Mouse (Mus musculus): ENCODE results near the gene Veph1.

Gene Veph1

DNA sequence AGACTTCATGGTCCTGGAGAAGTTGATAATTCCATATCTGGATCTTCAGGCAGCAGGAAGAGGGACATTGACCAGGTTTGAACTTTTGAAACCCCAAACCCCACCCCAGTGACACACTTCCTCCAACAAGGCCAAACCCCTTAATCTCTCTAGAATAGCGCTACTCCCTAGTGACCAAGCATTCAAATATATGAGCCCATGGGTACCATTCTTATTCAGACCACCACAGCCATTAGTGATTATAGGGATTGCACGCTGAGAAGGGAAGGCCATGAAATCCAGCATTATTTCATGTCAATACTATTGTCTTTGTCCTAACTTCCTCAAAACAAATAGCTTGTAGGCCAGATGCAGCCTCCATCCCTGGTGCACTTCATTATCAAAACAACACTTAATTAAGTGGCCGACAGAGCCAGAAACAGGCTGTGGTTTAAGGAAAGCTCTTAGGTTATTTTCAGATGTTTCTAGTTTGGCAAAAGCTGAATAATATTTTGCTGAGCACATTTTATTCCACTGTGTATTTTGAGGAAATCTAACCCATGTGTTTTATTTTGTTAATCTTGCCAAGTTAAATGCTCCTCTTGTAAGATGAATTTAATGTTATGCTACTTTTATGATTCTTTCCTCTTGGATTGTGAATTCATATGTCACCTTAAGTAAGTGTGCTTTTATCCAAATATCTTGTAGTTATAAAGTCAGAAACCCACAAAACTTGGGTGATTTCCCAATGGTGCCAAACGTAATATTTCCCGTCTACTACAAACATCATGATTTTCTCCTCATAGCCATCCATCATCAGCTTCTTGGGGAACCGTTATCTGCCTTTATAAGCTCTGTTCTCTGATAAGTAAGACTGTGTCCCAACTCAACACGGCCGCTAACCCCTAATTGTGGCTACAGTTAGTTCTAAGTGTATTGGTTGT is 18.4 kb upstream of the Veph1 start:
- Histone ChIP-seq H3K36me3 (ENCODE audit: insufficient read depth, low read length) (no peaks in the 10 kb centered on the region), H3K4me1 (replicated peaks; ENCODE audit: low read depth, low read length) (no peaks in the 10 kb centered on the region), H3K27me3 (ENCODE audit: insufficient read depth, low read length) (no peaks in the 10 kb centered on the region), H3K9me3 (ENCODE audit: low read length) (peaks cover 37% of the 10 kb centered on the region), H3K4me3 (replicated peaks; ENCODE audit: low read length) (no peak overlapping the region)
- TF ChIP-seq POU5F1 (IDR thresholded peaks at IDR 0.05; ENCODE audit: borderline replicate concordance, low read length) = no peak
- TF ChIP-seq CTCF (conservative IDR thresholded peaks at IDR 0.05; ENCODE audit: low read length) = no peak
- TF ChIP-seq NANOG (IDR thresholded peaks at IDR 0.05; ENCODE audit: borderline replicate concordance, low read length) = no peak

DNA sequence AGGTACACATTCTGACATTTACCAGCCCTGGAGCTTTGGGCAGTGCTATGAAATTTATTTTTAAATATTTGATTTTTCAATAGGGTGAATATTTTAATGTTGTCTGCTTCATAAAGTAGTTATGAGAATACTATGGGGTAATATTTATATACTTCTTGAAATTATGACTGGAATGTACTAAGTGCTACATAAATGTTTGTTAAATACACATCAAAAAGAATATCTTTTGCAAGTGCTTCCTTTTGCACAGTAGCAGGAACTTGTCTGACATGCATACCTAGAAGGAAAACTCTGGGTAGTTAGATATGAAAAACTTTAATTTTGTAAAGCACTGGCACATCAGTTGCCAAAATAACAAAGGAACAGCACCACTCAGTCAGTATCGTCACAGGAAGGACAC is 13.9 kb upstream of the Veph1 start:
- TF ChIP-seq CTCF (conservative IDR thresholded peaks at IDR 0.05; ENCODE audit: low read length) (no peak), POU5F1 (IDR thresholded peaks at IDR 0.05; ENCODE audit: borderline replicate concordance, low read length) (no peak), NANOG (IDR thresholded peaks at IDR 0.05; ENCODE audit: borderline replicate concordance, low read length) (no peak)
- no peaks in the 10 kb centered on the region for H3K36me3 ChIP-seq (ENCODE audit: insufficient read depth, low read length)
- no peak overlapping the region for H3K4me3 ChIP-seq (replicated peaks; ENCODE audit: low read length)

DNA sequence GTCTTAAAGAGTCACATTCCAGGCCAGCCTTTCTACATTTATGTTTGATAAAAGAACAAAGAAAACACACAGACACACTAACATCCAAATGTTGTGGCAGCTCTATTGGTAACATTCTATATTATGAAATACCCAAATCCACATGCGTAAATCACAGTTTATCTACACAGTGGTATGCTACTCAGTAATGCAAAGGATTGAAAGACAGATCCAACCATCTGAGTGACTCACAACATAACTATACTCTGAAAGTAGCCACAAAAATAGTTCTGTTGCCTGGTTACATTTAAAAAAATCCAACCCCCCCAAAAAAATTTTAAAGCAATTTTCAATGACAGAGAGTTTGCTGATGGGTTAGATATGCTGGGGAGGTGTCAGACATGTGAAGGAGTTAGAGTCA is 12.9 kb upstream of the Veph1 start:
- Histone ChIP-seq H3K4me3 (replicated peaks; ENCODE audit: low read length) (no peak overlapping the region), H3K9me3 (ENCODE audit: low read length) (peaks cover 39% of the 10 kb centered on the region), H3K4me1 (replicated peaks; ENCODE audit: low read depth, low read length) (no peaks in the 10 kb centered on the region), H3K36me3 (ENCODE audit: insufficient read depth, low read length) (no peaks in the 10 kb centered on the region), H3K27me3 (ENCODE audit: insufficient read depth, low read length) (no peaks in the 10 kb centered on the region)
- TF ChIP-seq NANOG (IDR thresholded peaks at IDR 0.05; ENCODE audit: borderline replicate concordance, low read length) (no peak), CTCF (conservative IDR thresholded peaks at IDR 0.05; ENCODE audit: low read length) (no peak), POU5F1 (IDR thresholded peaks at IDR 0.05; ENCODE audit: borderline replicate concordance, low read length) (no peak)

More for the DNA sequence above, 13.9 kb upstream of the Veph1 start:
- H3K9me3 ChIP-seq (ENCODE audit: low read length) = peaks cover 50% of the 10 kb centered on the region
- no peaks in the 10 kb centered on the region for H3K27me3 ChIP-seq (ENCODE audit: insufficient read depth, low read length)
- no peaks in the 10 kb centered on the region for H3K4me1 ChIP-seq (replicated peaks; ENCODE audit: low read depth, low read length)

DNA sequence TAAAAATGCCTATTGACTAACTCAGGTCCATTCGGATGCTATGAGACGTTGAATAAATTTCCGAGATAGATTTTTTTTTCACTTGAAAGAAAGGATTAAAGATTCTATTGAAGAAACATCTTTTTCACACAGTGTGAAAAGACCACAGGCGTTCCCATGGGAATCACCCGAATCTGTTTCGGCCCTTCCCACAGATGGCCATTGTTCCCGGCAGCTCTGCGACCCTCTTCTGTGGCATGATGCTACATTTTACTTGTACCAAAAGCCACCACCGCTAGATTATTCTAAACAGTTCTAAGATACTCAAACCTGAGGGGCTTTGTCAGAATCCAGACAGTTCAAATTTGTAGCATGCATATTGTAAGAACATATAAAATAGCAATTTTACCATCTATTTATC is 1.4 kb downstream of the Veph1 start:
- no peaks in the 10 kb centered on the region for H3K27me3 ChIP-seq (ENCODE audit: insufficient read depth, low read length)
- TF ChIP-seq POU5F1 (IDR thresholded peaks at IDR 0.05; ENCODE audit: borderline replicate concordance, low read length) = no peak
- no peak for TF ChIP-seq NANOG (IDR thresholded peaks at IDR 0.05; ENCODE audit: borderline replicate concordance, low read length)
- TF ChIP-seq CTCF (conservative IDR thresholded peaks at IDR 0.05; ENCODE audit: low read length) = no peak
- H3K4me1 ChIP-seq (replicated peaks; ENCODE audit: low read depth, low read length) = peaks cover 17% of the 10 kb centered on the region
- H3K9me3 ChIP-seq (ENCODE audit: low read length) = no peaks in the 10 kb centered on the region
- no peaks in the 10 kb centered on the region for H3K36me3 ChIP-seq (ENCODE audit: insufficient read depth, low read length)
- no peak overlapping the region for H3K4me3 ChIP-seq (replicated peaks; ENCODE audit: low read length)

DNA sequence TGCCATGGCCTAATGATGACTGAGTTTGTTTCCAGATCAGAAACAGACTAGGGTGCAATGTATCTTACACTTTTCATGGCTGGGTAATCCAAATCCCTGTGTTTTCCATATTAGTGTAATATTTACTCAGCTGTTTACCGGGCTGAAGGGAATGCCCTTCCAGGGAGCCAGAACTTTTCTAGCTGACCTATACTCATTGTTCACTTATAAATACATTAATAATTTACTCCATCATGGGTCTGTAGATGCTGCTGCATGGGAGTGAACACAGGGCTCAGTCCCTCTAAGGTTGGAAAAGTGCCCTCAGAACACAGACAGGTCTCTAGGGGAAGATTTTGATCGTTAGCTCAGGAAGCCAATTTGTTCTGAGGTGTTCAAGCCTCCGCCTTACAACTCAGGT is 1.9 kb downstream of the Veph1 start:
- H3K36me3 ChIP-seq (ENCODE audit: insufficient read depth, low read length) = no peaks in the 10 kb centered on the region
- H3K9me3 ChIP-seq (ENCODE audit: low read length) = no peaks in the 10 kb centered on the region
- no peak for TF ChIP-seq POU5F1 (IDR thresholded peaks at IDR 0.05; ENCODE audit: borderline replicate concordance, low read length)
- TF ChIP-seq CTCF (conservative IDR thresholded peaks at IDR 0.05; ENCODE audit: low read length) = no peak
- no peak for TF ChIP-seq NANOG (IDR thresholded peaks at IDR 0.05; ENCODE audit: borderline replicate concordance, low read length)
- H3K27me3 ChIP-seq (ENCODE audit: insufficient read depth, low read length) = no peaks in the 10 kb centered on the region
- H3K4me1 ChIP-seq (replicated peaks; ENCODE audit: low read depth, low read length) = peaks cover 17% of the 10 kb centered on the region
- no peak overlapping the region for H3K4me3 ChIP-seq (replicated peaks; ENCODE audit: low read length)

DNA sequence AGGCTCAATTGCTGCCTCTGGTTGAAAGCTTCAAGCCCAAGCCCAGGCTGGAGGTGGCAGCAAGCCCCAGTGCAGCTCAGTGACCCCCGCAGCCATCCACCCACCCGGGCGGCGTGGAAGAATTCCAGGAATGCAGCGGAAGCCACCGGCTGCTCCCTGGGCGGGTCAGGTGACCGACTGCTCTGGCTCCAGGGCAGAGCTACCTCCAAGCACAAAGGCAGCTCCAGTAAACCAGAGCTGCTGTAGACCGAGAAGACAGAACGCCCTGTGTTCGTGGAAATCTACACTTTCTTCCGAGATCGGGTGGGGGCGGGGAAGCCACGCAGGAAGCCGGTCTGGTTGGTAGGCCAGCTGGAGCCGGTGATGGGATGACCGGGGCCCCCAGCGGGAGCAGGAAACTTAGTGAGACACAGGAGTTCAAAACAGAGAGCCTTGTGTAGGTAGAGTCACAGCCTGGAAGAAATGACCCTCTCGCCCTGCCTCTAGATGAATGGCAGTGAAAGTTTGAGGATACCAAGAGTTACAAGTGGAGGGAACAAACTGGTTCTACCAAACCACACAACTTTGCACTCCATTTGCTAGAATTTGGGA is 4.2 kb downstream of the Veph1 start:
- Histone ChIP-seq H3K36me3 (ENCODE audit: insufficient read depth, low read length) (no peaks in the 10 kb centered on the region), H3K9me3 (ENCODE audit: low read length) (no peaks in the 10 kb centered on the region)
- TF ChIP-seq NANOG (IDR thresholded peaks at IDR 0.05; ENCODE audit: borderline replicate concordance, low read length) (no peak), POU5F1 (IDR thresholded peaks at IDR 0.05; ENCODE audit: borderline replicate concordance, low read length) (no peak), CTCF (conservative IDR thresholded peaks at IDR 0.05; ENCODE audit: low read length) (no peak)

DNA sequence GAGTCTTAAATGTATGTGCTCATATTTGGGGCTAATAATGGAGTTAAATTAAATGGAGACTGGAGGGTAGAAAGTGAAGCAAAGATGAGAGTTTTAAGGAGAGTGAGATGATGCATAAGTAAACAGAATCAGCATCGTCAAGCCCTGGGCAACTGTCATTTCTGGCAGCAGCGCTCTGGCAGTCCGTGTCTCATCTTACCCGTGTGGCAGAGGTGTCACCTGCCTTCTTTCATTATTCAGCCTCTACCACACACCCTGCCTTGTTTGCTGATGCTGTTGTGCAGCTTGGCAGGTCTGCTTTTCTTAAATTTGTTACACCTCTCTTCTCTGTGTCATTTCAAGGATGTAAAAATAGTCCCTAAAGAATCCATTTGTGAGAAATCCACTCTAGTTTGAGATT is 33.4 kb downstream of the Veph1 start:
- no peaks in the 10 kb centered on the region for H3K27me3 ChIP-seq (ENCODE audit: insufficient read depth, low read length)
- no peaks in the 10 kb centered on the region for H3K9me3 ChIP-seq (ENCODE audit: low read length)
- H3K4me3 ChIP-seq (replicated peaks; ENCODE audit: low read length) = no peak overlapping the region
- TF ChIP-seq POU5F1 (IDR thresholded peaks at IDR 0.05; ENCODE audit: borderline replicate concordance, low read length) (no peak), NANOG (IDR thresholded peaks at IDR 0.05; ENCODE audit: borderline replicate concordance, low read length) (no peak), CTCF (conservative IDR thresholded peaks at IDR 0.05; ENCODE audit: low read length) (no peak)
- H3K4me1 ChIP-seq (replicated peaks; ENCODE audit: low read depth, low read length) = no peaks in the 10 kb centered on the region
- H3K36me3 ChIP-seq (ENCODE audit: insufficient read depth, low read length) = no peaks in the 10 kb centered on the region

More for the DNA sequence above, 4.2 kb downstream of the Veph1 start:
- Histone ChIP-seq H3K4me3 (replicated peaks; ENCODE audit: low read length) (peak overlapping the region; percentile 58), H3K4me1 (replicated peaks; ENCODE audit: low read depth, low read length) (peaks cover 17% of the 10 kb centered on the region), H3K27me3 (ENCODE audit: insufficient read depth, low read length) (no peaks in the 10 kb centered on the region)

DNA sequence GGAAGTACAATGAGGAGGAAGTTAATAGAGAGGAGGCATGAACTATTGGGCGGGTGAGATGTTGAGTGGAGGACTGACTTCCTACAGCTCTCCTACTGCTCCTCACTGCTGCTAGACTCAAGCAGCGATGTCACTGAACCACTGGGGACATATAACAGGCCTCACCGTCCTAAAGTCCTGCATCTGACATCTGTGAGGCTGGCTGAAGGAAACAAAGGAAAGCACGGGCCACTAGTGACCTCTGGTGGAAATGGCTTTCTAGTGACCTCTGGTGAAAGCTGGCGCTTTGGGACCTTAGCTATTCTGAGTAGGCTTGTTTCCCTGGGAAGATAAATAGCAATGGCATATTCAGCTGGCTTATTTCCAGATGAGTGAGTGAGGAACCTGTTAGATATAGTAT is 34.3 kb downstream of the Veph1 start:
- Histone ChIP-seq H3K36me3 (ENCODE audit: insufficient read depth, low read length) (no peaks in the 10 kb centered on the region), H3K9me3 (ENCODE audit: low read length) (no peaks in the 10 kb centered on the region), H3K4me3 (replicated peaks; ENCODE audit: low read length) (no peak overlapping the region), H3K4me1 (replicated peaks; ENCODE audit: low read depth, low read length) (no peaks in the 10 kb centered on the region), H3K27me3 (ENCODE audit: insufficient read depth, low read length) (no peaks in the 10 kb centered on the region)
- TF ChIP-seq NANOG (IDR thresholded peaks at IDR 0.05; ENCODE audit: borderline replicate concordance, low read length) = no peak
- no peak for TF ChIP-seq POU5F1 (IDR thresholded peaks at IDR 0.05; ENCODE audit: borderline replicate concordance, low read length)
- no peak for TF ChIP-seq CTCF (conservative IDR thresholded peaks at IDR 0.05; ENCODE audit: low read length)

Data from E14TG2a.4 (cell line).